Mouse (Mus musculus) G1E (cell line): ENCODE data around the gene Hand2.

Experiments used
- CTCF ChIP-seq: IDR thresholded peaks from 2 replicates; pipeline ENCODE4 v1.5.1; 2012; ENCODE audit warnings: low read depth, low read length, inconsistent platforms, mixed read lengths
- POLR2AphosphoS5 ChIP-seq: IDR thresholded peaks from 2 replicates; pipeline ENCODE4 v1.6.1; 2012; ENCODE audit warnings: low read depth, low read length, inconsistent platforms; ENCODE audit not compliant: insufficient replicate concordance

- TF ChIP-seq CTCF = no peak
- no peak for TF ChIP-seq POLR2AphosphoS5
Observed at GRCm38 (mm10) chr8:57314216-57314615, 6.6 kb upstream of the Hand2 start.
